Mouse (Mus musculus) adrenal gland, postnatal 10 days (tissue): Measurements from ENCODE around the gene Cytip. TPM values are rescaled to one million over a fixed set of nuclear protein-coding genes. Genes with fewer than 3 reads are reported as not detected.

Experiments
- DNase-seq: peaks from one replicate; pipeline ENCODE4 v3.0.0; 2021; ENCODE audit warnings: mixed read lengths
- long read RNA-seq, 2 experiments: library from polyadenylated mRNA; stranded (forward); transcript quantifications; one replicate each; pipeline ENCODE4 v2.0.0; 2021
- total RNA-seq, 2 experiments: library from RNA; stranded (reverse); gene quantifications; 2 replicates each; pipeline ENCODE4 v1.2.3; 2021

The Cytip gene
- total RNA-seq: 10 to 100 TPM; 11.7 TPM
- long read RNA-seq, experiment 1, full-length matches to known transcripts: 11 of 17 reads
- long read RNA-seq, experiment 1, partial matches to known transcripts: 0 of 17 reads
- long read RNA-seq, experiment 1, other reads (novel, unspliced or antisense): 6 of 17 reads
- long read RNA-seq, experiment 2, partial matches to known transcripts: 0 of 7 reads
- long read RNA-seq, experiment 2, other reads (novel, unspliced or antisense): 6 of 7 reads

DNA sequence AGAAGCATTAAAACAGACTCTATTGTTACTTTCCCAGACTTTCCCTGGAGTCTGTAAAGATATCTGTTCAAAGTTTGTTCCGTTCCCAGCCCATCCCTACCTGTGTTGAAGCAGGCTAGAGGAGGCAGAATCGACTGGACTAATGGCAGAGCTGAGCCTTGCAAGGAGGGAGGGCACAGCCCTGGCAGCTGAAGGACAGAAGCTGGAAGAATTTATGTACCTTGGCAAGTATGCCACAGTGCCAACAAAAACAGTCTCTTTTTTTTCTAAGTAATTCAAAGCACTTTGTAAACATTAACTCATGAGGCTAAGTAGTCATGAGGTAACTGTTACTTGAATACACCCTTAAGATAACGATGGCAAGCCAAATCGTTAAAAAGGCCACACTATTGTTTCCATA is at the start of gene Cytip:
Gene Cytip, minus strand, starts transcription at position 187 of the 400 bp plus-strand sequence.
- peak; percentile 48 for DNase-seq

DNA sequence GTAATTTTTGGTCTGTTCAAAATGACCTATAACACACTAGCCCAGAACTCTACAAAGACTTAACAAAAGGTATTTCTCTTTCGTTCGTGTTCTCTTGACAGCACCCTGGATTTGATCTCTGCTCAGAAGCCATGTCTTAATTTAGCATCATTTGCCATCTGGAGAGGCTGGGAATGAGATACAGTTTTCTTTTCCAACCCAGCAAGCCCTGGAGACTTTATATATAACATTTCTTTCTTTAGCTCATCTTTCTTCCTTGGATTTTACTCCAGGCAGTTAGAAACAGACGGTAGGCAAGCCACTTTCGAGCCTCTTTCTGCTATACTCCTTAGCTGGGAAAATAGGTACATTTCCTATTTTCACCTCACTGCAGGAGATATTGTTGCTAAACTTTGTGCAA is 45.3 kb upstream of the Cytip start:
- no peak for DNase-seq

GRCm38 (mm10) chr2:58237487-58237886 is 42.2 kb upstream of the Cytip start:
- no peak for DNase-seq

- peak; percentile 80 for DNase-seq
Observed at GRCm38 (mm10) chr2:58199442-58199841, 4.1 kb upstream of the Cytip start.

GRCm38 (mm10) chr2:58196880-58197279 is 1.5 kb upstream of the Cytip start:
- no peak for DNase-seq

GRCm38 (mm10) chr2:58194422-58195115 is 763 bp downstream of the Cytip start:
- DNase-seq: no peak

DNA sequence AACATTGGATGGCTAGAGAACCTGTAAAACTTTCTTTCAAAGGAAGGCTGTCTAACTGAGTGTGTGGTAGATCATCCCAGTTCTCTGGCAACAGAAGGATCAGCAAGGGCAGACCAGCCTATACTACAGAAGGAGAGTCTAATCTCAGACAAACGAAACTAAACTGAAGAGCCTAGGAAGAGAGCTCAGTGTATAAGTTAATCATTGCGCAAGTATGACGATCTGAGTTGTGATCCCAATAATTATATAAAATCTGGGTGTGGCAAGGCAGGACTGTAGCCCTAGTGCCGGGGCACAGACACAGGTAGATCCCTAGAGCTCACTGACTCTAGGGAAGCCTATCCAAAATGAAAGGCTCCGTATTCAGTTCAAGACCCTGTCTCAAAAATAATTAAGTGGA is 3.2 kb downstream of the Cytip start:
- no peak for DNase-seq

- DNase-seq: no peak
Observed at GRCm38 (mm10) chr2:58189501-58189900, 5.8 kb downstream of the Cytip start.

DNA sequence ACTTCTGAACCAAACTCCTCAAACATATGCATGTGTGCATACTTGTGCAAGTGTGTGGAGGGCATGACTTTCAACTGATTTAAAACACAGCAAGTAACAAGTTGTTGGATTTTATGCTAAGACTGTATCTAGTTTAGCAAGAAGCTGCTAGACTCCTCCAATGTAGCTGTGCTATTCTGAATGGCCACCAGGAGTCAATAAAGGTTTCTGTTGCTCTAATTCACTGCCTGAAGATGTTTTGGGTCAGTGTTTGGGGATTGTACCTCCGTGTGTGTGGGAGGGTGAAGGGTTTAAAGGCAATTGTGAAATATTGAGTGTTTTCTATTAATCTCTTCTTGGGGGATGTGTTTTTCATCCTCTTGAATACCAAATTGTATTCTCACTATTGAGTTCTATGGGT is 6.4 kb downstream of the Cytip start:
- no peak for DNase-seq

GRCm38 (mm10) chr2:58187310-58188051 is 7.9 kb downstream of the Cytip start:
- no peak for DNase-seq

GRCm38 (mm10) chr2:58184197-58184596 is 11.1 kb downstream of the Cytip start:
- DNase-seq: no peak

- no peak for DNase-seq
Observed at GRCm38 (mm10) chr2:58183658-58184057, 11.7 kb downstream of the Cytip start.

DNA sequence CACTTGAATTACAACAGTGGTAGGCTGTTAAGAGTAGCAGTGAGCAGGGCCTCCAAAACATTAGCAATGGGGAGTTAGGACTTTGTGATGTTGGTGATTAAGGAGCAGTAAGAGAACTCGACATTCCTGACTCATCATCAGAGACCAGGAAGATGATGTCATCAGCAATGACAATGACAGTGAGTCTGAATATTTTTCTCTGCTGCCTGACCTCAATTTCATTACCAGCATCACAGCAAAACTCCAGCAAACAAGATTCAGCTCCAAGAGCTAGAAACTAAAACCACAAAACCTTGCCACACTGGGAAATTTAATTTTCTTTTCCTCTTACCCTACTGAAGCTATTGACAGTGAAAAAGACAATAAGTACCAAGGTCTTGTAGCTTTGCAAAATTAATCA is 14.6 kb downstream of the Cytip start:
- no peak for DNase-seq

DNA sequence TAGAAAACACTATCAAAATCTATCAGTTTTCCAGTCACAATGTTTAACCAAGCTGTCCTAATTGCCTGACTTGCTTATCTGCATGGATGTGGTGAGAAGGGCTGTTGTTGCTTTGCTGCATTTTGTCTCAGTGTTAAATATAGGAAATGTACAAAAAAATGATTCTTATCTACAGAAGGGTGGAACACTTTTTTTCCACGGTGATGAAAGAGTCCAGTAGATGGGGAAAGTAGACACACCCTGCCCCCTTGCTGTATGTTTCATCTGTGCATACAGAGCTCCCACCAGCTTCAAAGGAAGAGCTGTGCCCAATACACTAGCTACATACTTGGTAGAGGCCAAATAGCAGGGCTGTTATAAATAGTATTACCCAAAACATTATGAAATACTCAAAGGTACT is 16.3 kb downstream of the Cytip start:
- no peak for DNase-seq

DNA sequence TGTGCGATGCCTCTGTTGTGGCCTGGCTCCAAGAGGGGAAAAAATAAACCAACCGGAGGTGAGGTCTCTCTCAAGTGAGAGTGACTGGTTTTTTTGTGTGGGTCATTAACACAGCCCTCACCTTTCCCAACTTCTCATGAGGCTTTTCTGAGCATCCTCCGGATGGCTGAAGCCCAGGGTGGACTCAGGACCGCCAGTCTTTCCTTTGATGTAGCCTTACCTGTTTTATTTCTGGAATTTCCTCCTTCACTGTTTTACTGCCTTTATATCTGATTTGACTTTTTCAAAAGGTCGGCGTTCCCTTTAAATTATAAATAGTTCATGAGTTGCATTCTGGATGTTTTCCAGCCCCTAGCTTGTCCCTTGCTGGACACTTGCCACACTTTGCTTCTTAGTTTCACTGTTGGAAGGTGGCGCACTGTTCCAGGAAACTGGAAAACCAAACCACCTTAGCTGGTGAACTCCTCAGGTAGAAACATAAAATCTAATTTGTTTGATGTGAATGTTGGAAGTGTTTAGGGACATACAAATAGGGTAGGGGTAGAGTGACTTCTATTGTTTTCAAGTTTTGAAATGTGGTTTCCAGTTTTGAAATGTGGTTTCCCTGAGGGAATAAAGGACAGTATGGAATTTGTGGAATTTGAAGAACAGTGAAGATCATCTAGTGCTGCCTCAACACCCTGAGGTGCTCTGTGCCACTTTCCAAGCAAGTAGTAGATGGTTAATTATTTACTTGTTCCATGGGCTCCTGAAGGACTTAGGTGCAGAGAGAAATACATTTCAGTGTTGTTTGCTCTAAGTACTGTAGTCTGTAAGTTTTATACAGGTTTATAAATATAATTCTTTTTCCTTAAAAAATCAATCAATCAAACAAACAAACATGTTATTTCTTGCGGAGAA is 19.7 kb downstream of the Cytip start:
- DNase-seq: peak; percentile 73

- no peak for DNase-seq
Observed at GRCm38 (mm10) chr2:58174476-58175286, 20.7 kb downstream of the Cytip start.

DNA sequence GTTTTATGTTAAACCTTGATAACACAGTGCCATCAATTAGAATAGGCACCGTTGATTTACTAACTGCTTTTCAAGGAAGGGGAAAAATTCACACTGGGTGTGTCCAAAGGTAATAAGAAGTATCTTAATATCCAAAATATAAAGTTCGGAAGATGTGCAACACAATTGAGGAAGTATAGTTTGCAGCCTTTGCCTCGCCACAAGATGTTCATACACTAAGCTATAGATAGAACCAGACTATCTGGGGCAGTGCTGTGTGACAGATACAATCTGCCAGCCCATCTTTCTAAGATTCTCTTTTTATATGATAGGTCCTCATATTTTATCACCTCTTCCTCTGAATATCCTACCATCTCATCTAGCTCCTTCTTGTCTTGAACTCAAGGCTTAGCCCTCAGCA is 22.4 kb downstream of the Cytip start:
- no peak for DNase-seq

DNA sequence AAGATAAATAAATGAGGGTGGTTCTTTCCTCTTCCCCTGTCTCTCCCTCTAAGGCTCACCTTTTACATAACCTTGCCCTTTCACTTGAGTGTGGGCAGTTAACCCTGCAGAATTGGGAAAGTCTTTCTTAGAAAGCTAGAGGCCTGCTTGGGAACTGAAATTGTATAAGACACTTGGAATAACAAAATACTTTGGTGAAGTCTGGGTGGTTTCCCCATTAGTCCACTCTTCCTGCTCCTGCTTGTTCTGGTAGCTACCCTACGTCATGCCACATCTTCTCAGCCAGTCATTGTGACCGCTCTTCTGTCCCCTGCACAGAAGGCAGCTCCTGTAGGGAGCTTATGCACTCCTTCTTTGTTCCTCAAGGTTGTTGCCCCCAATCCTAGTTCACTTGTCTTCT is 26.2 kb downstream of the Cytip start:
- no peak for DNase-seq

DNA sequence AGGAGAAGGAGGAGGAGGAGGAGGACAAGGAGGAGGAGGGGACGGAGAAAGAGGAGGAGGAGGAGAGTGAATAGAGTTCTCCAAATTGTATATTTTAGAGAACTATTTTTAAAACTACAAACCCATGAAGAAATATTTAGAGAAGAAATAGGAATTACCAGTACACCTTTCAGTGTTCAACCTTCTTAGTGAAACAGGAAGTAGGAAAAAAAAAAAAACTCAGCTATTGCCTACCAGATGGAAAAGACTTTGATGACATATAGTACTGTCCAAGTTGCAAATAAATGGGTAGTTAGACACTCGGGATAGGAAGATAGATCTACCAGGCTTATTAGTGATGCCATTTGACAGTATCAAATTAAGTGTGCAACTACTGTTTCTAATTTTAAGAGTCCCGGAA is 27.7 kb downstream of the Cytip start:
- no peak for DNase-seq

- no peak for DNase-seq
Observed at GRCm38 (mm10) chr2:58166764-58167163, 28.6 kb downstream of the Cytip start.

DNA sequence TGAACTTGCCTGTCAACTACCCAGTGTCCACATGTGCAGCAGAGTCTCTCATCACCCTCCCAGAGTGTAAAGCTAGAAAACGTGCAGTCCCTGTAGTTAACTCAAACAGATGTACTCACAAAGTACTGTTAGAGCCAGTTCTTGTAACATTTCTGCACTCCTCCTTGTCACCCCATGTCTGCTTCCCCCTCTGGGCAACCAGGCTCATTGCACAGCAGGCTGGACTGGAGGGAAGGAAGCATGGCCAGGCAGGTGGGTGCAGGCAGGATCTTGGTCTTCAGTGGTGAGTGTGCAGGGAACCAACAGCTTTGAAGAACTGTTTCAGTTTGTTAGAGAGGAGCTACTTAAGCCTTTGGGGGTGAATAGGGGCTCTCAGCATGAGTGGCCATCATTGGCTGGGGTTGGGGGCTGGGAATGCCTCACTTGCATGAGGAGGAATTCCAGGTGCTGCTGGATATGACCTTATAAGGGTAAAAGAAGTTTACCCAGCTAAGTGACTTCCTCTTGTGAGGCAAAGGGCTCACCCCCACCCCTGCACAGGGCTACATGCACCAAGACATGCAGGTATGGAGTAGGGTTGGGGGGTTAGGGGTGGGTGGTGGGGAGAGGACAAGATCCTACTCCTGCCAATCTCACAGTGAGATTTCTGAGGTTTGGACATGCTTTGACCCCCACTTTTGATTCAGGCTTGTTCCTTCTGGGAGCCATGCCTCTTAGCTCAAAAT is 31.7 kb downstream of the Cytip start:
- no peak for DNase-seq
